Mouse (Mus musculus): ENCODE results near the gene Gm47791. TPM values are rescaled to one million over a fixed set of nuclear protein-coding genes. Genes with fewer than 3 reads are reported as not detected.
A peak's percentile ranks its signal among the peaks of the same experiment; 100 is the strongest.

Gene Gm47791
- total RNA-seq, 4 experiments from 2014 or later = not detected

DNA sequence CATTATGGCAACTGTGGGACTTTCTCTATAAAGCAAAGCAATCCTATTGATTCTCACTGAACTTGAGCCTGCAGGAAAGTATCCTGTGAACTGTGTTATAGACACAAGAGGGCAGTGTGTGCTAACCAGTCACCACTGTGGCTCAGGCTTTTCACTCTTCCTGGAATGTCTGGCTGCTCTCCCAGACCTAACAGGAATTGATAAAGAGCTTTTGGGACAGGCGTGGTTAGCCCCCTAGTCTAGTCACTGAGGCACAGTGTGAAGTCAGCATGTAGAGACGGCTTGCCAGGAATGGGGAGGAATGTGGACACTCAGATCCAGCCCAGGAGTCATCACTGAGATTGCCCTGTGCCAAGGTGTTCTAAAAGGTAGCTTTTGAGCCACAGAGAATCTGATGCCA is 16.4 kb upstream of the Gm47791 start:
- peak; percentile 13 to 40 for DNase-seq (ENCODE audit: low spot score in 2 of 2)

DNA sequence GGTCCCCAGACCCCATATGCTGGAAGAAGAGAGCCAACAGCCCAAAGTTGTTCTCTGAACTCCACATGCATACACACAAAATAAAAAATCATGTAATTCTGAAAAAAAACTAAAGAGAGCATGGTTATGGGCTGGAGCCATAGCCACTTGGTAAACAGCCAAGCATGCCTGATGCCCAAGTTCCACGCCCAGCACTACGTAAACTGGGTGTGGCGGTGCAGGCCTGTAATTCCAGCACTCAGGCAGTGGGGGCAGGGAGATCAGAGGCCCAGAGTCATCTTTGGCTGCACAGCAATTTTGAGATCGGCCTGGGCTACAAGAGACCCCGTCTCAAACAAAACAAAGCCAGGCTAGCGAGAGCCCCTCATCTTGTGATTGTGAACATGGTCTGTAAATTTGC is 14.5 kb upstream of the Gm47791 start:
- no peak for DNase-seq (ENCODE audit: low spot score in 2 of 2)

DNA sequence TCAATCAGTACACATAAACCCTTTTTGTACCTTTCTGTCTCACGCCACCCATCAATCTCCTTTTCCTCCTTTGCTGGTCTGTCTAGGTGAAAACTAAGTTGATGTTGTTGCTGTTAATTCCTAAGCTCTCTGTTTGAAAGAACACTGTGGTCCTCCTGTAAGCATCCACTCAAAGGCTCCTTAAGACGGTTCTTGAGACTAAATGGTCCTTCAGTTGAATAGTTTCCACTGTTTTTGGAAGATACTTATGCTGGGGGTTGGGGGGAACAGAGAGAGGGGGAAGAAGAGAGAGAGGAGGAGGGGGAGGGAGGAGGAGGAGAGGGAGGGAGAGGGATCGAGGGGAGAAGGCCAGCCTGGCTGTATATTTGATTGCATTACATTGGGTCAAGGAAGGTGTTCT is 12.5 kb upstream of the Gm47791 start:
- DNase-seq (ENCODE audit: low spot score in 2 of 2) = no peak

DNA sequence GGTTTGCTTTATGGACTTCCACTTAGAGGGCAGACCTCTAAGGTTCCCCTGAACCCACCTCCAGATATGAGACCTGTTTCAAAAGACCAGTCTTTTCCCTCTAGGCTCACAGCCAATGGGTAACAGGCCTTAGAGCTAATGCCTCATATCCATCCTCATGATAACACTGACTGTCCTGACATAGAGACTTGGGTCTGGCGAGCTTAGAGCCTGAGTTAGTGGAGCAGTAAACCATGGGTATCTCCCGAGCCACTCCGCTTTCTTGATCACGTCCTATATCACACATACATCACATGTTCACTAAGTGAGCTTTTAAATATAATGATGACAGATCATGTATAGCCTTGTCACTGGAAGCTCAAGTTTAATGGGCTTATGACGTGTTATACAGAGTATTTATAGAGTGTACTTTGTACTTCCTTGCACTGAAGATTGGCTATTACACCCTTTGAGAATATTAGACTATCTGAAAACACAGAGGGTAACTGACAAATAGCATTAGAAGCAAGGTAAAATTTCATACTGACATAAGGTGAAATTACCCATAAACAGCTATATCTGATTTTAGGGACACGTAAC is 8.4 kb upstream of the Gm47791 start:
- DNase-seq (ENCODE audit: low spot score in 2 of 2) = no peak

DNA sequence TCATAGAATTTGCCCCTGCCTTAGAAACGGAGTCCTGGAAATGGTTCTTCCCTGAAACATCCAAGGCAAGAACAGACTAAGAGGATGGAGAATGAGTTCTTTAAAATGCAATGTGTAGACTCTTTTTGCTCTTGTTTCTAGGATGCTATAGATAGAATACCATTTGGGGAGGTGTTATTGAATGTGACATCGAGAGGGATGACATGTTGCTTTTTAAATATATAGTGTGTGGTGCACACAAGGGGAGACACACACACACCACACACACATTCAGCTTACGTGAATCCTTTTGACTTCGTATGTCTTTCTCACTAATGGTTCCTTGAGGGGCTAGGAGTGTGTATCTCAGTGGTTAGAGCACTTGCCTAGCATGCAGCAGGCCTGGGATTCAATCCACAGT is 4.2 kb upstream of the Gm47791 start:
- no peak for DNase-seq (ENCODE audit: low spot score in 2 of 2)

DNA sequence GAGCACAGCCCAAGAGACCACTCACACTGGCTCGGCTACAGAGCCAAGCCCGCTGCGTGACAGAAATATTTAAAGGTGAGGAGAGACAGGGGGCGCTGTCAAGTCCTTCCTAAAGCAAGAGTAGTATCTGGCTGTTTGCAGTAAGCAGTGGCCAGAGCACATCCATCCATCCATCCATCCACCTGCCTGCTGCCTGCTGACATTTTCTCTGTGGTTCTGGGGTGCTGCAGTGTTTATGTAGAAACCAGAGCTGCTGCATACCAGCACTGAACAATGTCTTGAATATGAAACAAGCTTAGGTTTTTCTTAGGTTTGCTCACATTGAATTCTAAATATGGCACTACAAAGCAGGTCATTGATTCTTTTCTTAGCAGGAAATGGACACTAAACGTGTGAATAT is 2.2 kb upstream of the Gm47791 start:
- no peak for DNase-seq (ENCODE audit: low spot score in 2 of 2)

DNA sequence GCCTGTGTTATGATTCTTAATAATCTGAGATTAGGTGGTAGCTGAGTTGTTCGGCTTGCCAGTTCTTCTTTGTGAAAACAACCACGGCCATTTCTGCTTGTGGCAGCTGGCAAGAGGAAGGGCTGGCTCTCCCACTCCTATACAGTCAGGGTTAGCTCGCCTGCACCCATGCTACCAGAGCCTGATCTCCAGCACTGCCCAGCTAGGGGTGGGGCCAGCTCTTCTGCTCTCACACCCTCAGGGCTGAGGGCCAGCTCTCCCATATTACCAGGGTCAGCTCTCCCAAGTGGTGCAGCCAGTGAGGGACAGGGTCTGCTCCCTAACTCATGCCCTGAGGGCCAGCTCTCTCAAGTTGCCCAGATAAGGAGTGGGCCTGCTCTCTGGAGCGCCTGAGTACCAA is 1.4 kb upstream of the Gm47791 start:
- no peak for DNase-seq (ENCODE audit: low spot score in 2 of 2)

DNA sequence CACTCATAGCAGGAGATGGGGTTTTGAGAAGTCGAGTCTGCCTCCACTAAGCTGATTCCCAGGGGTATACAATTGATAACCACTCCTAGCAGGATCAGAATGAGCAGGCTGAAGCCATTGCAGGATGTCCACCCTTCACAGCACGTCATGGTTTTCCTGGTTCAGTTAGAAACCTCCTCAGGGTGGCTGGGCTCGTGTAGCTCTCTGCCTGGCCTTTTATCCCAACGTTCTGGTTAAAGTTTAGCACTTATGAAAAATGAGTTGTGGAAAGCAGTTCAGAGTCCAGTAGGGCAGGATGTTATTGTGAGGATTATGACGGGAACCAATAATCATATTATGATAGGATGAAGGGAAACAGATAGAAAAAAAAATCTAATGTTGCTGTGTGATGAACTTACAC is 2.8 kb downstream of the Gm47791 start, which contains the start of gene Tm4sf20:
Tm4sf20 (minus strand) TSS at position 193 of the 400 bp plus-strand sequence.
- DNase-seq (ENCODE audit: low spot score in 2 of 2) = no peak

DNA sequence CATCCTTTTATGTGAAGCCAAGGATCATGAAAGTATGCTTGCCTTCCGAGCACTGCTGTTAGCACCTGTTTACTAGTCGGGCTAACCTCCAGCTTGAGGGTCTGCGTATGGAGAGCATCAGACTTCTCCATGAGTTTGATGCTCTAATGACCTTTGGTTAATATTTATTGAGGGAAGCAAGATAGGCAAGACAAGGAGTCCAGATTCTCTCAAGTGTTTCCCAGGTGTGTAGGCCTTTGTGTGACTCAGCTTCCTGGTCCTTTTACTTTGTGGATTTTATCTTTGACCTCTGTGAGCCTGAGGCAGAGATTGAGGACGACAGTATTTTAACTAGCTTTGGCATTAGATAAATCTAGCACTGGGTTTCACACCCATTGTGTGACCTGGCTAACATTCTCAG is 4.4 kb downstream of the Gm47791 start:
- DNase-seq (ENCODE audit: low spot score in 2 of 2) = no peak

DNA sequence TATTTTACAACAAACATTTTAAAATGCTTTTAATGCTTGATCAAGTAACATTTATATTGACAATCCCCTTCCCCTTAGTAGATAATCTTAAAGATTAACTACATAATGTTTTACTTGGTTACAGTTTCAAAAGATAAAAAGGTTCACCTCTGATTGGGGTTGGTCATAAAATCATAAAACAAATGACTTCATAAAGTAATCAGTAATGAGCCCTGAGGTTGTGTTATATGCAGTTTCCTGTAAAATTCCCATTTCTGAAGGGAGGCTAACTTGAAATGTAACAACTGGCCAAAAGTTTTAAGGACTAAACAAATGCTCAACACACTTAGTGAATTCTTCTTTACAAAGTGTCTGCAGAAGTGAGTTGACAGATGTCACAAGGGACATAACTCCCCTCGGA is 4.8 kb downstream of the Gm47791 start:
- no peak for DNase-seq (ENCODE audit: low spot score in 2 of 2)

DNA sequence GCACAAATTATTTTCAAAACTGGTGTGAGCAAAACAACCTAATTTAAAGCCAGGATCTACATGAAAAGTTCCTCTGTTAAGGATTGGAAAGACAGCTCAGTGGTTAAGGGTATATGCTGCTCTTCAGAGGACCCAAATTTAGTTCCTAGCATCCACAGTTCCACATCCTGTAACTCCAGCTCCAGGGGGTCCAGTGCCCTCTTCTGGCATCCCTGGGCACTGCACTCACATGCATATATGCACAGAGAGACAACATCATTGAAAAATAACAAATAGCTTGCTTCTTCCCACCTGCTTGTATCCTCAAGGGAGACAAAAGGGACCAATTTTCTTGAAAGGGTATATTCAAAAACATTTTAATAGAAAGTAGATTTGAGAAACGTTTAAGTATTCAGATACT is 8.8 kb downstream of the Gm47791 start:
- DNase-seq (ENCODE audit: low spot score in 2 of 2) = no peak

DNA sequence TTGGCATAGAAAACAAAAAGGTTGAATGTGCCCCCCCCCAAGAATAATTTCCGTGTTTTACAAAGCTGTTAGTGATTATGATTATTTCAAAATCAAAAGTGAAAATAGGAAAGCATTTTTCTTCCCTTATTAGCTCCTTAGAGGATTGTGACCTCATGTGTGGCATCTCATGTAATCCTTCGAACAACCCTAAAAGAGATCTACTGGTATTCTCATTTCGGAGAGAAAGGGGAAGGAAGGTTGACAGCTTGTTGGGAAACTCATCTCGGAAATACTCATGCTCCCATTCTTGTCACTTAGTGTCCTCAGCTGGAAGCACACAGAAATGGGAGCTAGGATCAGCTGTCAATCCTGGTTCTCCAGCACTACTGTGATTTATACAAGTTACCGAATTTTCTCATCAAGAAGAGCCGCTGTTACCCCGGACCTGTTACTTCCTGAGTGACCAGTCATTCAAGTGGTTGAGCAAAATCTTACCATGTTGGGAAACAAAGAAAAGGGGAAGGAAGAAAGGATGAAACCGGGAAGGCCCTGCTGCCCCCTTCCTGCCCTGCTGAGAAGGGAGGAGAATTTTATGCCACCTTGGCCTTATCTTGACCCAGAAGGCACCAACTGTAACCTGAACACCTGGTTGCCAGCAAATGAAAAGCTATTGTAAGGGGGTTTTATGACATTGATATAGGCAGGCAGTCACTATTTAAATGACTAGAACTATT is 9.4 kb downstream of the Gm47791 start:
- no peak for DNase-seq (ENCODE audit: low spot score in 2 of 2)

DNA sequence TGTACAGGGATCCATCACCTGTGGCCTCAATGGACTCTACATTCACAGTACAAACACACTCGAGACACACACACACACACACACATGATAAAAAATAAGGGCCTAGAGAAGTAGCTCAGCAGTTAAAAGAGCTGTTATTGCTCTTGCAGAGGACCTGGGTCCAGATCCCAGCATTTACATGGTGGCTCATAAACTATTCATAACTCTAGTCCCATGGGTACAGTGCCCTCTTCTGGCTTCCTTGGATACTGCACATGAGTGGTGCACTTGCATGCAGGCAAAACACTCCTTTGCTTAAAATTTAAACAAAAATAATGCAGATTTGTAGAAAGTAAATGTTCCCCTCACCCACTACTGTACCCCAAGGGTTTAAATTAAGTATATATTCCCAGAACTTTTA is 11.5 kb downstream of the Gm47791 start:
- no peak for DNase-seq (ENCODE audit: low spot score in 2 of 2)

DNA sequence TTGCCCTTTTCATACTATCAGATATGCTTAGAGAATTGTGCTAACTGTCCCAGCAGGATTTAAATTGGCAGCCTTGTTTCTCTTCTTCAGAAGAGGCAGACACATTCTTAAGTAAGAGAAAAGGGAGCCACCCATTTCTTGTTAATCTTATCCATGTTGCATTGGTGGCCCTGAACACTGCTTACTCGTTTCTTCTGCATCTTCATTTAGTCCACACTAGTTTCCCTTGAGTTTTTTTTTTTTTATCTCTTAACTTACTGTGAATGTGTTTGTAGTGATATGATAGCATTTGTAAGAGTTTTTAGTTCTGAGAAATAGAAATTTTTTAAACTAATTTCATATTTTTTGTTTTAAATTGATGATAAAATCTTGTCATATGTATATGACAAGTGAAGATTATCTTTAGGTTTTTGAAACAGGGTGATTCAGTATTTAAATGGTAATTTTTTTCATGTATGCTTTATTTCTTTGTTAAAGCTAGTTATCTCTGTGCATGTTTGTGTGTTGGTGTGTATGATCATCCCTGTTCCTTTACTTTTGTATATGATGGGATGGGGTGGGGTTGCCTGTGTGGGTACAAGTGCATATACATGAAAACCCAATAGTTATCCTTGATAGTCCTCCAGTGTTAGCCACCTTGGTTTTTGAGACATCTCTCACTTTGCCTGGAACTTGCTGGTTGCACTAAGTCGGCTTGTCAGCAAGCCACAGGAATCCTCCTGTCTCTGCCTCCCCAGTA is 23.2 kb downstream of the Gm47791 start:
- DNase-seq (ENCODE audit: low spot score in 2 of 2) = no peak

DNA sequence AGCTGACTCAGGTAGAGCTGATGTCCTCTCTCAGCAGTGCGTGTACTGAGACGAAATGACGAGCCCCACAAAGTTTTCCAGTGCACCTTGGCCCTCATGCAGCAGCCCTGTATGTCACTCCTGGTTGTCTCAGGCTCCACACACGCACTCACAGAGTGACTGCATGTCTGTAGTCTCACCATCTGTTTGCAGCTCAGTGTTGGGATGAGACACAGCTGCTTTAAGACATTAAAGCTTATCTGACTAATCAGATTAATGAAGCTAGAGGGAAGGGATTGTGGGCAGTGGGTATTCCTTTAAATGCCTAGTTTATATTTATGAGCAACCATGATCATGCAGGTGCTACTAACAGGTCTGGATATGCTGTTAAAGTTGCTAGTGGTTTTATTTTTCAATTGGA is 24.6 kb downstream of the Gm47791 start:
- no peak for DNase-seq (ENCODE audit: low spot score in 2 of 2)

DNA sequence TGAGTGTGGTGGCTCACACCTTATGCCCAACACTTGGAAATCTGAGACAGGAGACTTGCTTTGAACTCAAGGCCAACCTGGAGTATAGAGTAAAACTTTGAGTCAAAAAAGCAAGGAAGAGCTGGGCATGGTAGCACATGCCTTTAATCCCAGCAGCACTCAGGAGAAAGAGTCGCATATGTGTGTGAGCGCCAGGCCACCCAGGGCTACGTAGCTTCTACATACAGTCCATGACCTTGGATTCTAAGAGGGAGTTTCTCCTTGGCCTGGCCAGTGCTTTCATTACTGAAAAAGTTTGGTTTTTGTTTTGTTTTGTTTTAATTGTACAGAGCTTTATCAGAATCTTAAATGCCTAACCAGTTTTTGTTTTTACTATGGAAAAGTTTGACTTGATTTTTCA is 27.1 kb downstream of the Gm47791 start:
- DNase-seq (ENCODE audit: low spot score in 2 of 2) = no peak

DNA sequence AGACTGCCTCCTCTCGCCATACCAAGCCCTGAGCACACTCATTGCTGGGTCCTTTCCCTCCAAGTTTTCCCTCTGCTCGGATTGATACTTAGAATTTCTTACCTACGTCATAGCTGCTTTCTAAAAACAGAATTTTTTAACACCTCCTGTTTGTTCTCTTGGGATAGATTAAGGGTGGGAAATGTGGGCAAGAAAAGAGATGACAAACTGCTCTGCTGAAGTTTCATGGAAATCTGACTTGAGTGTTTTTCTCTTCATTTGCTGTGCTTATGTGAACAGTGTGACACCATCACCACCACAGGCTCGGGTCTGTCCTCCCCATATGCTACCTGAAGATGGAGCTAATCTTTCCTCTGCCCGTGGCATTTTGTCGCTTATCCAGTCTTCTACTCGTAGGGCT is 29.5 kb downstream of the Gm47791 start:
- no peak for DNase-seq (ENCODE audit: low spot score in 2 of 2)

DNA sequence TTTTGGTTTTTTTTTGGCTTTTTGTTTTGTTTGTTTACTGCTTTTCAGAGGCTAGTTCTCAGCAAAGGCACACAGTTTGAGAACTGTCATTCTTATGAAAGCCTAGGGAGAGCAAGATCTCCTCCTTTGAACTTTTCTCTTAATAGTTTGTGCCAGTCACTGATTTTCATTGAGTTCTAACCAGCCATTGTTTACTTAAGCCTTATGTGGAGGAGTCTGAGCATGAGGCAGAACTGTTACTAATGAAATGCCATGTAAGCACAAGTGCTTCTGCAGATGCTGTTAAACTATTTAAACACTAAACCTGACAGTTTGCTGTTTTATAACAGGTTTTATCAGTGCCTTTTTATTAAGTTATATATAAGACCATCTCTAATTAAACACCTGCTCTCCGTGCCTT is 33.0 kb downstream of the Gm47791 start:
- DNase-seq (ENCODE audit: low spot score in 2 of 2) = no peak

DNA sequence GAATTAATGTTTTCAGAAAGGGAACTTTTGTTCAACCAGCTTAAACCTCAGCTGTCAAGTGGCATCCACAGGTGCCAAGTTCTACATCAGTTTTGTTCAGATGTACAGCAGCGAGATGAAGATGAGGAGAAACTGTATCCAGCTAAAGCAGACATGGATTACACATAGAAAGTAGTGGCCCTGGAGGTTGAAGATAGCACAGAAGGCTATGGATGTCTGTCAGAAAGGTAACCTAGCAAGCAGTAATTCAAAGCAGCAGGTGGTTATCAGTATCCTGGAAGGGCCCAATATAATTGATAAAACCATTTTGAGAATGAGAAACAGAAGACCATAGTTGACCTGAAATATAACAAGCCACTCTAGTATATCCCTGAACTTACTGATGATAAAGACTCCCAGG is 37.7 kb downstream of the Gm47791 start:
- DNase-seq (ENCODE audit: low spot score in 2 of 2) = no peak

DNA sequence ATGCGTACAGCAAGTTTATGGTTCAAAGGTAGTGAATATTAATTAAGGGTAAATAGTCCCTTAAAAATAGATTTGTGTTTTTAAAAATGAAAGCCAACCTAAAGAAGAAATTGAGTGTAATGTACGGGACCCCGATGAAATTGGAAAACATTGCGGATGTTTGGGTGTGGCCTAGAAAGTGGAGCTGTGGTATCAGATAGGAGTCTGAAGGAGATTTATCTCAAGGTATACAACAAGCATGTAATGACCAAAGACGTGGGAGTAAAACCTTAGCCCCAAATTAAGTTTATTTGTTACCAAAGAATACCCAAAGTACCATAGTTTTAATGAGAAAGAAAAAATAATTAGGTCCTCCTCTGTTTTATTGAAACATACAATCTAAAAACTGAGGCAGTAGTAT is 44.6 kb downstream of the Gm47791 start:
- no peak for DNase-seq (ENCODE audit: low spot score in 2 of 2)

DNA sequence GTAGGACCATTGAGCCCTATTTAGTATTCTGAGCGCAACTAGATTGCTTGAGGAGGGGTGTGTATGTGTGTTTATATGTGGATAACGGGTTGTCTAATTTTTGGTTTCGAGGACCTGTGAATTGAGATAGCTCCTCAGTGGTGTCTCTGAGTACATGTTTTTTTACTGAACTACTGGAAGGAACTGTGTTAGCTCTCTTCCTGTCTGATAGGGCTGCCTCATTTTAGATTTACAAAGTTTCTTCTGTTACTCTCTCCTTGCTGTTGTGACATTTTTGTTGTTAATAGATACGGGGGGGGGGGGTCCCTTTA is 45.2 kb downstream of the Gm47791 start:
- no peak for DNase-seq (ENCODE audit: low spot score in 2 of 2)

DNA sequence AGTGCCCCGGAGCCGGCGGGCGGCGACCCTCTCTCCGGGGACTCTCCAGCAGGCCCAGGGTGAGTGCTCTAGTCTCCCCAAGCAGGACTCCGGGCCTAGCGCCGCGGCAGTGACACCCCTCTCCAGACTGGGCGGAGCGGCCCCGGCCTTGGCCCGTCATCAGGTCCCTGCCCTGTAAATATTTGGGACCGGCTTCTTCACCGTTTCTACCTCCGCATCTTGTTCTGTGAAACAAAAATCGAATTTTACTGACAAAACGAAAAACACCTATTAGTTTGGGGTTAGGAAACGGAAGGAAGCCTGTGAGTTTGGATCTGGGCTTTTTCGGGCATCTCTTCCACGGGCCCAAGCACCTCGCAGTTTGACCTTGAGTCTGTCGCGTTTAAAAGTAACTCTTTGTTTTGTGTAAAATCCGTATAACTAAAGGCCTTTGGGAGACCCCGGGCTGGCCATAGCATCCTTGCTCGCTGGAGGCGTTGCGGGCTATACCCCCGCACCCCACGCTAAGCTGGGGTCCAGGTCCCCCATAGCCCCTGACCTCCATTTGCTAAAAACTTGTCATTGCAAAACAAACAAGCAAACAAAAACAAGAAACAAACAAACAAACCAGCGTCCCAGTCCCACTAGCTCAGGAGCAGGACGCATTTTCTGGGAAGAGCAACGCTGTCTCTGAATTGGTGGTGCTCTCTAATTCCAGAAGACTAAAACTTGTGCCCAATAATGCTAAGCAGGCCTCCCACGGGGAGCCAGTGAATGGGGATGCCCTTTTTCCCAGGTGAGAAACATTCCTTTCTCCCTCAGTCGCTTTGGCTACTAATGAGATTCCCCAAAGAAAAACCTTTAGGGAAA is 45.8 kb downstream of the Gm47791 start:
- no peak for DNase-seq (ENCODE audit: low spot score in 2 of 2)

Data from left cerebral cortex, adult 8-10 months (tissue).